Mouse (Mus musculus) liver, adult 2 months (tissue): ENCODE results near the gene Cryba2.

Experiments
- CTCF ChIP-seq: fragments of 200-500 bp; IDR thresholded peaks from 2 replicates; pipeline ENCODE4 v1.5.1; 2011; ENCODE audit warnings: low read depth, low read length, control low read depth
- POLR2A ChIP-seq: fragments of 200-500 bp; IDR thresholded peaks from 2 replicates; pipeline ENCODE4 v1.6.1; 2011; ENCODE audit warnings: low read length, control low read depth; ENCODE audit not compliant: insufficient read depth; ENCODE audit errors: extremely low read depth

GRCm38 (mm10) chr1:74927621-74928296 is 34.8 kb upstream of the Cryba2 start:
- TF ChIP-seq POLR2A = no peak
- TF ChIP-seq CTCF = no peak
